Comparison of ENCODE assay signal across 30 mouse cellular contexts in the genomic region with DNA sequence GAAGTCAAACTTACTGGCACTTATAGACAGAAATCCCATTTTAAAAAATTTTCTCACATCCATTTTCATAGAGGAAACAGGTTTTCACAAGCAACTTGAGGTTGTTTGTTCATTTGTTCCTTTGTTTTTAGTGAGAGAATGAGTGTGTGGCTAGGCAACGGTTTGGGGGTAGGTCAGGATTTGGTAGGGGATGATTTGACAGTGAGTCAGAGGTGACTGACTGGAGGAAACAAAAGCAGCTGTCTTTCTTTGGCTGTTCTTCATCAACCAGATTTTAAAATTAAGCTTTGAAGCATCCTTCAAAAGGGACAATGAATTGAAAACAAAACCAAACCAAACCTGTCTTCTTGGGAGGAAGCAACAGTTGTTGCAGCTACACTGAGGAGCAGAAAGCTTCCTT. TPM values are rescaled to one million over a fixed set of nuclear protein-coding genes. Genes with fewer than 3 reads are reported as not detected.
"Had no signal": no experiment of that assay in that cellular context is flagged by ENCODE, and none has a peak within 500 bp of the region (broad histone marks: within the 10 kb centered on the region; RNA-seq: fewer than 3 reads in every experiment).

No protein-coding gene starts in this region.

- H3K4me1 ChIP-seq: hindbrain, embryonic 10.5 days; hindbrain, embryonic 12.5 days; intestine, embryonic 15.5 days; limb, embryonic 13.5 days; limb, embryonic 15.5 days; liver, embryonic 12.5 days had no signal

- H3K27me3 ChIP-seq: heart, embryonic 12.5 days; hindbrain, embryonic 12.5 days; intestine, embryonic 15.5 days; limb, embryonic 13.5 days; limb, embryonic 15.5 days; liver, embryonic 12.5 days had no signal

- H3K4me2 ChIP-seq: heart, embryonic 12.5 days; hindbrain, embryonic 12.5 days; hindbrain, embryonic 14.5 days; intestine, embryonic 15.5 days; limb, embryonic 13.5 days; limb, embryonic 15.5 days; liver, embryonic 12.5 days had no signal

- H3K9me3 ChIP-seq: heart, embryonic 10.5 days; heart, embryonic 12.5 days; hindbrain, embryonic 10.5 days; hindbrain, embryonic 12.5 days; intestine, embryonic 15.5 days; limb, embryonic 13.5 days; limb, embryonic 15.5 days; liver, embryonic 12.5 days had no signal

- H3K4me3 ChIP-seq: heart, embryonic 10.5 days; heart, embryonic 12.5 days; hindbrain, embryonic 10.5 days; hindbrain, embryonic 12.5 days; intestine, embryonic 15.5 days; layer of hippocampus, adult 2 months; left cerebral cortex, adult 2 months; limb, embryonic 13.5 days; limb, embryonic 15.5 days; liver, embryonic 12.5 days had no signal

- ATAC-seq: hindbrain, embryonic 16.5 days; inflammation-experienced regulatory T-cells, adult 6 months; intestine, embryonic 15.5 days; intestine, postnatal 0 days; liver, embryonic 12.5 days had no signal

- H3K36me3 ChIP-seq: heart, embryonic 10.5 days; heart, embryonic 12.5 days; hindbrain, embryonic 10.5 days; hindbrain, embryonic 12.5 days; intestine, embryonic 15.5 days; limb, embryonic 13.5 days; limb, embryonic 15.5 days; liver, embryonic 12.5 days had no signal

- DNase-seq: gastrocnemius, postnatal 14 days; gastrocnemius, postnatal 36 days; heart, postnatal 10 days; heart, postnatal 4 days; kidney, adult 18-20 months; kidney, adult 8-10 months; kidney, postnatal 14 days; kidney, postnatal 36 days had no signal

- H3K9ac ChIP-seq: heart, embryonic 12.5 days; hindbrain, embryonic 12.5 days; hindbrain, embryonic 14.5 days; intestine, embryonic 15.5 days; limb, embryonic 13.5 days; limb, embryonic 15.5 days; liver, embryonic 12.5 days; liver, embryonic 14.5 days had no signal

- H3K27ac ChIP-seq: heart, embryonic 10.5 days; hindbrain, embryonic 10.5 days; hindbrain, embryonic 12.5 days; hindbrain, embryonic 14.5 days; intestine, embryonic 15.5 days; kidney, postnatal 0 days; layer of hippocampus, adult 2 months; left cerebral cortex, adult 2 months; limb, embryonic 13.5 days; limb, embryonic 15.5 days; liver, embryonic 12.5 days; liver, embryonic 14.5 days had no signal

RNA-seq across cellular contexts. Expression of gene Myh1, which starts 0.5 kb away (rescaled TPM):
- total RNA-seq: heart, postnatal 25 days had no signal
- polyA plus RNA-seq: hindbrain, embryonic 10.5 days; hindbrain, embryonic 12.5 days; inflammation-experienced regulatory T-cells, adult 6 months; intestine, embryonic 15.5 days; kidney, postnatal 0 days; liver, adult 2 months had no signal

RNA-seq across cellular contexts. Expression of gene Myh2, which starts 28.5 kb away (rescaled TPM):
- total RNA-seq: heart, postnatal 10 days; heart, postnatal 25 days had no signal
- polyA plus RNA-seq: heart, embryonic 10.5 days; heart, embryonic 12.5 days; heart, embryonic 14.5 days; hindbrain, embryonic 10.5 days; hindbrain, embryonic 12.5 days; inflammation-experienced regulatory T-cells, adult 6 months; intestine, embryonic 15.5 days; kidney, embryonic 14.5 days; kidney, postnatal 0 days; limb, embryonic 11.5 days; liver, adult 2 months; liver, embryonic 12.5 days; liver, embryonic 14.5 days had no signal

RNA-seq across cellular contexts. Expression of gene Myh4, which starts 38.5 kb away (rescaled TPM):
- total RNA-seq: heart, postnatal 10 days had no signal
- polyA plus RNA-seq: heart, embryonic 10.5 days; heart, embryonic 12.5 days; heart, embryonic 14.5 days; heart, embryonic 16.5 days; hindbrain, embryonic 10.5 days; hindbrain, embryonic 12.5 days; hindbrain, embryonic 14.5 days; intestine, postnatal 0 days; kidney, embryonic 14.5 days; kidney, postnatal 0 days; liver, adult 2 months; liver, embryonic 12.5 days; liver, embryonic 14.5 days had no signal
